Mouse (Mus musculus): ENCODE measurements around the gene Vti1a. TPM values are rescaled to one million over a fixed set of nuclear protein-coding genes. Genes with fewer than 3 reads are reported as not detected.

Gene Vti1a
- polyA plus RNA-seq, 1 experiment = 23.5 TPM

DNA sequence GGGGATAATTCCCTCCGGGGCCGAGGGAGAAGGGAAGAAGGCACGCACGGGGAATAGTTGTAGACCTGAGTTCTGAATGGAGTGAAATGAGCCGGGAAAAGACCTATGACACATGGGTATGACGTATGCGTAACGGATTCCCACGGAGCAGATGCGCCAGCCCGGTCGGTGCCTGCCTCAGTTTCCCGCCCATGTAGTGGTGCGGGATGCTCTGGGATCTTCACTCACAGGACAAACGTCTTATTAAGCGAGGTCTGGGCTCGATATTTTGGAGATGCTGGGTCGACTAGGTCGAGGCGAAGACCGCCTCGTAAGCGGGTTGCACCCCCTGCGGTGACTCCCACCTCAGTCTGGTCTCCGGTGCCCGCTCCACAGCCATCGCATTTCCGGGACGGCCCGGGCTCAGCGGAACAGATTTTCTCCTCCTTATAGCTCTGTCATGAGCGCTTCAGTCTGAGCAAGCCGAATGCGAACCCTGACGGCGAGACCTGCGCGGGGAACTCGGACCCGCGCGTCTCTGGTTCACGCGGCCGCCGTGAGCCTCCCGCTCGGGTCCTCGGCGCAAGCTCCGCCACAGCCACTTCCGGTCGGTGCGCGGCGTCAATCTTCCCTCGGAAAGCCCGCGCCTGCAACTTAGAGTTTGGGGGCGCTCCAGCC is 515 bp upstream of the Vti1a start, which contains the start of gene Zdhhc6:
Zdhhc6 (minus strand) TSS at position 581 of the 657 bp plus-strand sequence.
- no peak for DNase-seq (ENCODE audit: low read depth)
- TF ChIP-seq POLR2A (IDR thresholded peaks at IDR 0.05; ENCODE audit: borderline replicate concordance, extremely low read depth, insufficient read depth, insufficient read length, poor library complexity, severe bottlenecking) (peak; percentile 94), CTCF (IDR thresholded peaks at IDR 0.05; ENCODE audit: borderline replicate concordance, extremely low read depth, insufficient read depth, insufficient read length) (no peak)

DNA sequence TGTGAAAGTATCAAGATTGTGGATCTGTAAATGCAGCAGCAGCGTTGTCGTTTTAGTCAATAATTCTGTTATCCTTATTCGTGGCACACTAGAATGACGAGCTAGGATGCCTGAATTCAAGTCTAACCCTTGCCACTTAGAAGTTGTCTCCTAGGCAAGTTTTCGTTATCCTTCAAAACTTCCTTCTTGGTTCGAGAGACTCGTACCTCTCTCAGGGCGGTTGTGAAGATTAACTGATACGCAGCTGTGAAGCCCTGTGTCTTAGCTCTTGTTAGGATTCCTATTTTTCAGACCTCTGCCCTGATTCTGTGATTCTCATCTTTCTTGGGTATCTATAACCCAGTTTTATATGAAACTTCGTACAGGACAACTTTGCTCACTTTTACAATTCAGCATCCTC is 806 bp downstream of the Vti1a start:
- no peak for DNase-seq (ENCODE audit: low read depth)
- TF ChIP-seq CTCF (IDR thresholded peaks at IDR 0.05; ENCODE audit: borderline replicate concordance, extremely low read depth, insufficient read depth, insufficient read length) (no peak), POLR2A (IDR thresholded peaks at IDR 0.05; ENCODE audit: borderline replicate concordance, extremely low read depth, insufficient read depth, insufficient read length, poor library complexity, severe bottlenecking) (no peak)

DNA sequence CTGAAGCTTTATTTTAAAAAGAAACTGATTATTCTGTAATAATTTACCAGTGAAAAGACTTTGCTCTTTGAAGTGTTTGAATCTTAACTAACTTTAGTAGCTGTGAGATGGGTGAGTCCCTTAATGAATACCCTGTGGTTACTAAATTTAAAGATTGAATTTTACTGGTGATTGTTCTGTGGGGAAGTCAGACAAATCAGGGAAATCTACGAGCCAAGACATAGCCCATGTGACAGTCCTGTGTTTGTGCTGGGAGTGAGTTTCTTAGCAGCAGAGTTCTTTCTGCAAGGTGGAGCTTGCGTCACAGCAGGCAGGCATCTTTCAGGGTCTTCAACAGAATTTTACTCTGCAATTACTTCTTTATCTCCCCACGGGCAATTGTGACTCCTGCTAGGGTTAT is 2.9 kb downstream of the Vti1a start:
- TF ChIP-seq POLR2A (IDR thresholded peaks at IDR 0.05; ENCODE audit: borderline replicate concordance, extremely low read depth, insufficient read depth, insufficient read length, poor library complexity, severe bottlenecking) (no peak), CTCF (IDR thresholded peaks at IDR 0.05; ENCODE audit: borderline replicate concordance, extremely low read depth, insufficient read depth, insufficient read length) (no peak)
- DNase-seq (ENCODE audit: low read depth) = no peak

- DNase-seq (ENCODE audit: low read depth) = no peak
Observed at GRCm38 (mm10) chr19:55319521-55319920, 3.4 kb downstream of the Vti1a start.

GRCm38 (mm10) chr19:55322604-55323003 is 6.5 kb downstream of the Vti1a start:
- no peak for DNase-seq (ENCODE audit: low read depth)
- TF ChIP-seq POLR2A (IDR thresholded peaks at IDR 0.05; ENCODE audit: borderline replicate concordance, extremely low read depth, insufficient read depth, insufficient read length, poor library complexity, severe bottlenecking) = no peak
- no peak for TF ChIP-seq CTCF (IDR thresholded peaks at IDR 0.05; ENCODE audit: borderline replicate concordance, extremely low read depth, insufficient read depth, insufficient read length)

More at GRCm38 (mm10) chr19:55319521-55319920, 3.4 kb downstream of the Vti1a start:
- no peak for TF ChIP-seq POLR2A (IDR thresholded peaks at IDR 0.05; ENCODE audit: borderline replicate concordance, extremely low read depth, insufficient read depth, insufficient read length, poor library complexity, severe bottlenecking)
- TF ChIP-seq CTCF (IDR thresholded peaks at IDR 0.05; ENCODE audit: borderline replicate concordance, extremely low read depth, insufficient read depth, insufficient read length) = no peak

DNA sequence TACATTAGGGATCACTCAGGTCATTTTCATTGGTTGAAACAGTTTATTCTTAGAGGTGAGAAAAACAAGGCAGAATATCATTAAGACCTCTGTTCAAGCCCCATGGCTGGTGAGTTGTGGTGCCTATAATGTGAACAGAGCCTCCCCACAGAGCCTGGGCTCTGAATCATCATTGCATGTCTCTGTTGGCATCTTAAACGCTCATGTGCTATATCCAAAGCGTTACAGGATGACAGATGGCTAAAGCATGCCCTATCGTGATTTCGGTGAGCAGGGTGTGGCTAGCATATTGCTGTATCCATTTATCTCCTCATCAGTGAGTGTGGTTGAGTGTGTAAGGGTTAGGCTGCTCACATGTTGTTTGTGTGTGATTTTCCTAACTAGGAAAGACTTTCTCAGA is 11.4 kb downstream of the Vti1a start:
- TF ChIP-seq CTCF (IDR thresholded peaks at IDR 0.05; ENCODE audit: borderline replicate concordance, extremely low read depth, insufficient read depth, insufficient read length) (no peak), POLR2A (IDR thresholded peaks at IDR 0.05; ENCODE audit: borderline replicate concordance, extremely low read depth, insufficient read depth, insufficient read length, poor library complexity, severe bottlenecking) (no peak)
- DNase-seq (ENCODE audit: low read depth) = no peak

DNA sequence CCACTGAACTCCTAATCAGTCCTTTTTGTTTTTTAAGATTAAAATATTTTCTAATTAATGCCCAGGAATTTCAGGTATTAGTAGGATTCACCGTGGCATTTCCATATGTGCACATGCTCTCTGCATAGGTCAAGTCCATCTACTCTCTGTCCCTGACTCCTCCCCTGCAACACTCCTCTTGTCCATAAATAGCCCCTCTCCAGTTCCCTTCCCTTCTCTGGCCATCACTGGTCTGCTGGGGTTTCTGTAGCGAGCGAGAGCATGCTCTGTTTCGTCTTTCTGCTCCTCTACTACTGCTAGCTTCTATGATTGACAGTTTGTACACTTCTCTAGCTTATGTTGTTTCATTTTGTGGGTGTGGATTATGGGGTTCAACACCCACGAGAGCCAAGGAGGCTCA is 15.7 kb downstream of the Vti1a start:
- no peak for DNase-seq (ENCODE audit: low read depth)
- no peak for TF ChIP-seq CTCF (IDR thresholded peaks at IDR 0.05; ENCODE audit: borderline replicate concordance, extremely low read depth, insufficient read depth, insufficient read length)
- TF ChIP-seq POLR2A (IDR thresholded peaks at IDR 0.05; ENCODE audit: borderline replicate concordance, extremely low read depth, insufficient read depth, insufficient read length, poor library complexity, severe bottlenecking) = no peak

DNA sequence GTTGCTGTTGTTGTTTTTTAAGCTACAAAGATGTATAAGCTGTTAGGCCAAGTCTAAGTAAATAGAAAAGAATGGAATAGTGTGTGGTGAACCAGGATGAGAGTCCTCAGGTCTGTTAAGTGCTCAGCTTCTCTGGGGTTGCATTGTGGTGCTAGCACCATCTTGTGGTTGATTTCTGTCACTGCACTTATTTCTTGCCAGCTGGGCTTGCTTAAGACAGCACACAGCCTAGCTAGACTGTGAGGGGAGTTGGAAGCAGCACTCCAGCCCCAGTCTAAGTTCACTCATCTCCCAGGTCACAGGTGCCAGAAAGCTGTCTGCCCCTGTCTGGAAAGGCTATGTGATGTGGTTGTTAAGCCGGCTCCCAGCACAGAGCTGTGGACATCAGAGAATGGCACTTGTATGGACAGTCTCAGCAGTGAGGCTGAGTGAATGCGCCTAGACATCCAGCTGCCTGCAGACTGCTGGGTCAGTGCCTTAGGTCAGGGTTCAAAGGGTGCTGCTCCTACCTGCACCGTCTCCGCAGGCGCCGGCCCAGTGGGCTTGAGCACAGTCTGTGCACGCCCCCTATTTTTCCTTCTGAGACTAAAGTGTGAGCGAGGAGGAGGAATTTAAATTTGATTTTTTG is 16.7 kb downstream of the Vti1a start:
- TF ChIP-seq POLR2A (IDR thresholded peaks at IDR 0.05; ENCODE audit: borderline replicate concordance, extremely low read depth, insufficient read depth, insufficient read length, poor library complexity, severe bottlenecking) = no peak
- peak; percentile 89 for TF ChIP-seq CTCF (IDR thresholded peaks at IDR 0.05; ENCODE audit: borderline replicate concordance, extremely low read depth, insufficient read depth, insufficient read length)
- peak; percentile 92 for DNase-seq (ENCODE audit: low read depth)

- TF ChIP-seq POLR2A (IDR thresholded peaks at IDR 0.05; ENCODE audit: borderline replicate concordance, extremely low read depth, insufficient read depth, insufficient read length, poor library complexity, severe bottlenecking) = no peak
- TF ChIP-seq CTCF (IDR thresholded peaks at IDR 0.05; ENCODE audit: borderline replicate concordance, extremely low read depth, insufficient read depth, insufficient read length) = no peak
- peak; percentile 79 for DNase-seq (ENCODE audit: low read depth)
Observed at GRCm38 (mm10) chr19:55335881-55336280, 19.8 kb downstream of the Vti1a start.

DNA sequence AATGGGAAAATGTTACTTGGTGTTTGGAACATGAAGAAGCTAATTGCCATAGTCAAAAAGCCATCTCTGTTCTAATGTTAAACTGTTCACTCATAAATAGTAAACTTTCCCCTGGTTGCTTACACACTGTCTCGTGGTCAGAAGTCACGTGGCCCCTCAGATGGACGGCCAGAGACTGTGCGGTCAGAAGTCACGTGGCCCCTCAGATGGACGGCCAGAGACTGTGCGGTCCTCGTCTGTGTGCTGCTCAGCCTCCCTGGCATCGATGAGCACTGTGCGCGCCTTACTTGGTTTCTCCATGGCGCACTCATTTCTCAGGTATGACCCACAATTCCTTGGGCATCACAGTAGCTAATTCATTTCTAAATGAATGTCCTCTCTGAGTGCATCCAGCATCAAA is 20.3 kb downstream of the Vti1a start:
- DNase-seq (ENCODE audit: low read depth) = no peak
- TF ChIP-seq POLR2A (IDR thresholded peaks at IDR 0.05; ENCODE audit: borderline replicate concordance, extremely low read depth, insufficient read depth, insufficient read length, poor library complexity, severe bottlenecking) = no peak
- no peak for TF ChIP-seq CTCF (IDR thresholded peaks at IDR 0.05; ENCODE audit: borderline replicate concordance, extremely low read depth, insufficient read depth, insufficient read length)

DNA sequence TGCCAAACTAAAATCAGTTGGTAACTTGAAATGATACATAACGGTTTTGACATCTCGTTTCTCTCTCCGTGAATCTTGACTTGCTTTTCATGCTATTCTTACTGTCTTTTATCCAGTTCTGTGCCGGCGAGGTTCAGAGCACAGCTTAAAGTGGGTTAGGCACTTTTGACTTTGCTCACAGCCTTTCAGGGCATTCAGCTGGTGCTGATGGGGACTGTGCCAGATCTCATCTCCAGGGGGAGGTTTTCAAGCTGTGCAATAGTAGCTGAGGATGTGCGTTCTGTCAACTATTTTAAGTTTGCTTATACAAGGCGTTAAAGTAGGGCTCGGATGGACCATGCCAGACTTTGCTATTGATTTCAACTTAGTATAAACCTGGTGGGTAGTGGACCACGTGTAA is 21.0 kb downstream of the Vti1a start:
- TF ChIP-seq POLR2A (IDR thresholded peaks at IDR 0.05; ENCODE audit: borderline replicate concordance, extremely low read depth, insufficient read depth, insufficient read length, poor library complexity, severe bottlenecking) (no peak), CTCF (IDR thresholded peaks at IDR 0.05; ENCODE audit: borderline replicate concordance, extremely low read depth, insufficient read depth, insufficient read length) (no peak)
- DNase-seq (ENCODE audit: low read depth) = peak; percentile 38

- TF ChIP-seq POLR2A (IDR thresholded peaks at IDR 0.05; ENCODE audit: borderline replicate concordance, extremely low read depth, insufficient read depth, insufficient read length, poor library complexity, severe bottlenecking) (no peak), CTCF (IDR thresholded peaks at IDR 0.05; ENCODE audit: borderline replicate concordance, extremely low read depth, insufficient read depth, insufficient read length) (no peak)
- DNase-seq (ENCODE audit: low read depth) = no peak
Observed at GRCm38 (mm10) chr19:55337664-55338063, 21.6 kb downstream of the Vti1a start.
